Mouse (Mus musculus): ENCODE measurements at regions not wholly inside any gene's neighbourhood (a gene's known extent, or its start where the extent isn't known, plus 50 kb on each side); places are given as distances from the start of the nearest gene placed in this dataset.
A peak's percentile ranks its signal among the peaks of the same experiment; 100 is the strongest.

- DNase-seq, result no peak
Observed at GRCm38 (mm10) chr14:40758441-40758840, 134.6 kb downstream of the Sh2d4b start.

- DNase-seq, result no peak
Observed at GRCm38 (mm10) chr14:40740541-40740940, 152.5 kb downstream of the Sh2d4b start.

DNA sequence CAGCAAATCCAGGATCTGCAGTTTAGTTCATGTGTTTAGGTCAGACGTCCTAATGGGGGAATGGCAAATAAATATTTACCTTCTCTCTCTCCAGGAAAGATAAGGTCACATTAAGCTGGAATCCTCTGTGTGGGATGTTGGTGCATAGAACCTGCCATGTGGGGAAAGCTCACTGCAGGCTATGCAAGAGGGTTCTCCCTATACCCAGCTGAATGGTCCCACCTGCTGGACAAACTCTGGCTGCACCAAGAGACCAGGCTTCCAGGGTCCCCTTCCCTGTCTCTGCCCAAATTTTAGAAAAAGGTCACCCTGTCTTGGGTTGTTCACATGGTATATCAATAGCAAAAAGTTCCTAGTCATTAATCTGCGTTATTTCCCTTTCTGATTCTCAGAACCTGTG, 161.2 kb downstream of the Sh2d4b start:
- DNase-seq, result peak; percentile 73 to 75

DNA sequence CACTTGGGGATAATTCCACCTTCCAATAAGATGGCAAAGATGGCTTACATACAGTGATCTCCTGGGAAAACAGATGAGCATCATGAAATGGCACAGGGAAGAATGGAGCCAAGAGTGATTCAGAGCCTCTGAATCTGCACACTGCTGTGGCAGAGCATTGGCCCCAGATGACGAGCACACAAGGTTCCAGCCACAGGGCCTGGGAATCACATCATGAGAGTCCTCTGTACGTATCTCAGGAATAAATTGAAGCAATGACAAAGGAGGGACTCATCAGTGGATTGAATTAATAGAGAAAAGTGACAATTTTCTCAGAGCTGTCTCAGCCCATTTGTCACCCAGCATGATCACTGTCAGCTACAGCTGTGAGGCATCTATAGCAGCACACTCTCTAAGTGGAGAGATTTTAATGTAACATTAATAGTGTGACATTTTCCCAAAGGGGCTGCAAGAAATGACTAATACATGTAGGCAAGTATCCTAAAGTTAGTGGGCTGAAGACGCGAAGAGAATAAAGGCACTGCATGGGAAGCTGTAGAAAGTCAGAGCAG, 184.0 kb downstream of the Sh2d4b start:
- DNase-seq, result no peak

GRCm38 (mm10) chr14:40707419-40707818, 185.6 kb downstream of the Sh2d4b start:
- DNase-seq, result no peak

DNA sequence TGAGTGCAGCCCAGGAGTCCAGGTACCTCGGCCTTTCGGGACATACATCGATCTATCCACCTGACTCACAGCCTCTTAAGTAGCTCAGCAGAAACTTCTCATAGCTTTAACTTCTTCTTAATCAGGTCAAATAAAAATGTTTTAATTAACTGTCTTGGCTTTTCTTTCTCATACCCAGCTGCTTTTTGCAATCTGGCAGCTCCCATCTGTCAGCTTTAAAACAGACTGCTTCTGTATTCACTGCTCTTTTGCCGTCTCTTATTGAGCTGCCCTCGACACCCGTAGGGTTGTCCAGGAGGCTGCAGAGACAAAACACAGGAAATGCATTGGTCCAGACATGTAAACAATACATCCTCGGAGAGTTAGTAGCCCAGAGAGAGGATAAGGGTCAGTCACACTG, 189.6 kb downstream of the Sh2d4b start:
- DNase-seq, result peak in 1 of 2 experiments; percentile 3

- DNase-seq, result no peak
Observed at GRCm38 (mm10) chr14:40681711-40682110, 211.4 kb downstream of the Sh2d4b start.

- DNase-seq, result no peak
Observed at GRCm38 (mm10) chr14:40653558-40653957, 239.5 kb downstream of the Sh2d4b start.
